Mouse (Mus musculus) embryo, embryonic 10 days (tissue): ENCODE measurements at regions not wholly inside any gene's neighbourhood (a gene's known extent, or its start where the extent isn't known, plus 50 kb on each side); places are given as distances from the start of the nearest gene placed in this dataset.
"Not testable (repeated sequence)": the region's sequence is repeated elsewhere in the genome, so short reads cannot be mapped to it uniquely, and the experiment has no call there.

Experiments
- DNase-seq: peaks from one replicate; pipeline ENCODE4 v3.0.0-alpha.2; 2015; ENCODE audit warnings: low spot score

DNA sequence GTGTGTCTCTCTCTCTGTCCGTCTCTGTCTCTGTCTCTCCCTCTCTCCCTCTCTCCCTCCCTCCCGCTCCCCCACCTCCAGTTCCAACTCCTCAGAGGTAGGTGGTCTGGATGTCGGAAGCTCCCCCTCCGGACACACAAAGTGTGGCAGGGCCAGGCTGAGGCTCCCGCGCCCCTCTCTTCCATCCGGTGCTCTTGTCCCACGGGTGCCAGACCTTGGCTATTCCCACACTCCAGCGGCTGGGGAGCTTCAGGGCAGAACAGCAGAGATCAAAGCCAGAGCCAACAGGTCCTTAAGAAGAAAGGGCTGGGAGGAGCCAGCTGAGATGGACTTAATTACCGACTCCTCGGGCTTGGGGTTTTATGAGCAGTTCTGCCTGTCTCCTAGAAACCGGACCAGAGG, 101.1 kb upstream of the Med13l start:
- DNase-seq = peak; percentile 79

DNA sequence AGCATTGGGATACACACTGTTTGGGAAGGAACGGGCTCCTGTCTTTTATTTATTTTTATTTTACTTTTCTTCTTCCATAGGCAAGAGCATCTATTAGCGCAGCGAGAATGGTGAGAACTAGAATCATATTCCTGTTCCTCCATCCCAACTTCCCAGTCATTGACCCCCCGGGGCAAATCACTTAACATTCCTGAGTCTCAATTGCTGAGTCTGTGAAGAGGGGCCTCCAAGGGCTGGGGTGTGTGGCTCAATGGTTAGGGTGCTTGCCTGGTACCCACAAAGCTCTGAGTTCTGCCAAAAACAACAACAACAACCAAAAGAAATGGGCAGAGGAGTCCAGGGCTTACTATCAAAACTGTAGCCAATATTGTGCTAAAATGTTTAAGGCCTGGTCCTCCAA, 98.5 kb upstream of the Med13l start:
- peak; percentile 42 for DNase-seq

DNA sequence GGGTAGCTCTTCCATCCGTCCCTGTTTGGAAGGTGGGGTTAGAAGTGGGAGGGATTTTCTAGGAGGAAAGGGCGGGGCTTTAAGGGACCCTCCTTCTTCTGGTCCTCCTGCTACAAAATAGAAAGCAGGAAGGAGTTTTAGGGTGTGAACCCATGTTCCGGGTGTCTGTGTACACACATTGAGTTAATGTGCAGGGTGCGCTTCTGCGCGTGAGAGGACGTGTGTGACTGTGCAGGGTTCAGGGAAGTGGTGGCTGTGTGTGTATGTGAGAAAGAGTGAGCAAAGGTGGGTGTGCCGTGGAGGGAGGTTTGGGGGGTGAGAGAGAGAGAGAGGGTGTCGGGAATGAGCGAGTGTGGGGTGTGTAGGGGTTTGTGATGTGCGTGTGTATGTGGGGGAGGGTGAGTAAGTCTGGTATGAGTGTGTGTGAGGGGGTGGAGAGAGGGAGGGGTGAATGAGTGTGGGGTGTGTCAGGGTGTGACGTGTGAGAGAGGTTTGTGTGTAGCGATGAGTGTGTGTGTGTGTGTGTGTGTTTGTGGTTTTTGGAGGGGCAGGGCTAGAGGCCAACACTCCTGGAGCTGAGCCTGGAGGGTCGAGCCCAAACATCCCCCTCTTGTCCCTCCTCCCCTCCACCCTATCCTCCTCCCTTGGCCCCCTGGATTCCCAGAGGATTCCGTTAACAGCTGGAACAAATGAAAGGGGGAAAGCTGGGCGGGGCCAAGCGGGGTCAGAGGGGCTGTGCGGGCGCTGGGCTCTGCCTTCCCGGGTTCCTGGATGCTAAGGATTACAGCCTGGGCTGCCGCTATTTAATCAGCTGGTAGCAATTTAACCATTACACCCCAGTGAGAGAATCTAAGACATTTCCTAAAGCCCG, 95.3 kb upstream of the Med13l start:
- DNase-seq = peak; percentile 86

DNA sequence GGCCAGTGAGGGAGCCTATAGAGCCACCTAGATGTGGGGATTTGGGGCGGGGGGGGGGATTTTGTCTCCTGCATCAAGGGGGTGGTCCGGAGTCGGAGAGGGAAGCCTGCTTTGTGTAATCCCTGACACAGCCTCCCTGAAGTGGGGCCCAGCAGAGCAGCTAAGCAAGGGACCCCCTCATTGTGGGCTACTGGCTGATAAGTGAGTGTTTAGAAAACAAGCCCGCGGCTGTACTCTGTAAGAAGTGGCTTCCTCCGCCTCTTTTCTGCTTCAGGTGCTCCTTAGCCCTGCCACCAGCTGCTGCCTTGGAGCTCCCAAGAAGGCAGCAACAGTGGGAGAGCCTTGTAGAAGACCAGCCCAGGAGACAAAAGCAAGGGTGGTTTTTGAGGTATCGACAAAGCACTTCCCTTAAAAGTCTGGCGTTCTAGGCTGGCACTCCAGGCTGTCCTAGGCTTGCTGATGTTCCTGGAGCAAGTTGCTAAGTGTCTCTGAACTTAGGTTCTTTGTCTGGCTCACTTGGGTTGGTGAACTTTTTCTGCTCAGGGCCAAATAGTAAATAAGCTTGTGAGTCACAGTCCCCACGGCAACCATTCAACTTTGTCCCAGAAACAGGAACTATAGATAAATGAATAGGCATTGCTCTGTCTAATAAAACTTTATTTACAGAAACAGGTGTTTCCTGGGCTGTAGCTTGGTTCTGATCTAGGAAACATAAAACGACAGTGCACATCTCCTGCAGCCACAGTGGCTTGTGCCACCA, 94.3 kb upstream of the Med13l start:
- peak; percentile 49 for DNase-seq

DNA sequence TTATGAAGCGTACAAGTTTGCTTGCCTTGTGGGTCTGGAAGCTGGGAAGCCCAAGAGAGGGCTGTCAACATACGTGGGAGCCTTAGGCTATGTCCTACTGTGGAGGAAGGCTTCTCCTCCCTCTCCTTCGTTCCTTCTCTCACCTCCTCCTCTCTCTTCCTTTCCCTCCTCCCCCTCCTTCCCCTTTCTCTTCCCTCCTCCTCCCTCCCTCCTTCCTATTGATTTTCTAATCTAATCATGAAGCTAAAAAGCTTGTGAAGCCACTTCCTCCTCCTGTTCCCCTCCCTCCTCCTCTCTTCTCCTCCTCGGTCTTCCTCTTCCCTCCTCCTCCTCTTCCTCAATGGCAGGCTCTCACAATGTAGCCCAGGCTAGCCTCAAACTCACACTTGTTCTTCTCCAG, 91.7 kb upstream of the Med13l start:
- no peak for DNase-seq

DNA sequence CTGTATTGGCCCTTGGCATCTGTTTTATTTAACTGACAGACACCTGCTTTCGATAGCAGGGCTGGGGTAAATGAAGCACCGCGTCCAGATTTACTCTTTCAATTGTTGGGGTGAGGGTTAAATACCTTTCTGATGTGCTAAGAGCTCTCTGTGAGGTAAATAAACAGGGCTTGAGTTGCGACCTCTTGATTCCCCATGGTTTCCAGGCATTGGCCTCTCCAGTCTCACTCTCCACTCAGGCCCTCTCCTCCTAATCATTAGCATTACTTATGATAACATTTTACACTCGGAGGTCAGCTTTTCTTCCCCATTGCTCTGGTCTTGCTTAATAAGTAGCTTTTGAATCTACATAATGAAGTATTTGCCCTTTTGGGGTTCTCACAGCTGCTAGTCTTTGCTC, 88.9 kb upstream of the Med13l start:
- no peak for DNase-seq

DNA sequence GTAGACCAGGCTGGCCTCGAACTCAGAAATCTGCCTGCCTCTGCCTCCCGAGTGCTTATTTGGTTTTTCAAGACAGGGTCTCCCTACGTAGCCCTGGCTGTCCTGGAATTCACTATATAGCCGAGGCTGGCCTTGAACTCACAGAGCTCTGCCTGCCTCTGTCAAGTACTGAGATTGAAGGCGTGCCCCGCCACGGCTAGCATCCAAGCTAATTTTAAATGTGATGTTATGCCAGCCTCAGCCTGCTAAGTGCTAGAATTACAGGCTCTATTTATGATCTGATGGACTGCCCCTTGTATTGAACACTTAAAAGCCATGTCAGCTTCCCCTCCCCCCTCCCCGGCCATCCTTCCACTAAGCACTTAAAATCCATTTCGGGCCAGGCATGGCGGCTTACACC, 88.2 kb upstream of the Med13l start:
- no peak for DNase-seq

DNA sequence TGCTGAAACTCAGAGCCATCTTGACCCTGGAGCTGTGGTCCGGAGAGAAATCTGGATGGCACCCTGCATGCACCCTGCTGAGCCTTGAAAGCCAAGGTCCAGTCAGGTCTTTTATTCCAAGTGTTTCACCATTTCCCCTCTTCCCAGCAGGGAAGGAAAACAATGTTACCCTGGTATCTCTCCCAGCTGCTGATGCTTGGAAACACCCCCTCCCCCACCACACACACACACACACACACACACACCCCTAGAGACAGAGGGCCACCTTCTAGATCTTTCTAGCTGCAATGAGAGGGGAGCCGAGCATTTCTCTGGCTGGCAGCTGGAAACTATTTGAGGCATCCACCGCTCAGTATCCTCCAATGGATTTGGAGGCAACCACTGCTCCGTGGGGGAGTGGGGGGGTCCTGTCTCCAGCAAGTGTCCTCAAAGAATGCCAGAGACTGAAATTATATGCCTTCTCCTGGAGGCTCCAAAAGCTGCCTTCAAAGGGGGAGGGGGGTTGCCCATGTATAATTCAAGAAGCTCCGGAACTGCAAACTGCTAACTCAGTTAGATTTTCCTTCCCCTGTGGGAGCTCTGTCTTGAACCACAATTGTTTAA, 87.2 kb upstream of the Med13l start:
- peak; percentile 25 for DNase-seq

DNA sequence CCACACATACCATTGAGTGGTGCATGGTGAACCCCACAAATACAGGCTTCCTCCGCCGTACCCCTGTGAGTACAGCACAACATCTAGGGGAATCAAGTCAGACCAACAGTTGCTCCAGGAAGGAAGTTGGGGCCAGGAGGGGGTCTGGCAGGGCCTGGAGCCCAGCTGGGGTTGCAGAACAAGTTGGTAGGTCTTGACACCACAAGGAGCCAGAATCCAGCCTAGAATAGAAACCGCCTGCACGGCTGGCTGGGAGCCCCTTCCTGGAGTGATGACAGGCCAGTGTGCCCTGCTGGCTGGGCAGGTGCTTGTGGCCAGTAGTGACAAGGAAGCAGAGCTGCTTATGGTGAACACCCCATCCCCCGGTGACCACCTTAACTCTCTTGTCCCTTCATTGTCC, 83.9 kb upstream of the Med13l start:
- no peak for DNase-seq

DNA sequence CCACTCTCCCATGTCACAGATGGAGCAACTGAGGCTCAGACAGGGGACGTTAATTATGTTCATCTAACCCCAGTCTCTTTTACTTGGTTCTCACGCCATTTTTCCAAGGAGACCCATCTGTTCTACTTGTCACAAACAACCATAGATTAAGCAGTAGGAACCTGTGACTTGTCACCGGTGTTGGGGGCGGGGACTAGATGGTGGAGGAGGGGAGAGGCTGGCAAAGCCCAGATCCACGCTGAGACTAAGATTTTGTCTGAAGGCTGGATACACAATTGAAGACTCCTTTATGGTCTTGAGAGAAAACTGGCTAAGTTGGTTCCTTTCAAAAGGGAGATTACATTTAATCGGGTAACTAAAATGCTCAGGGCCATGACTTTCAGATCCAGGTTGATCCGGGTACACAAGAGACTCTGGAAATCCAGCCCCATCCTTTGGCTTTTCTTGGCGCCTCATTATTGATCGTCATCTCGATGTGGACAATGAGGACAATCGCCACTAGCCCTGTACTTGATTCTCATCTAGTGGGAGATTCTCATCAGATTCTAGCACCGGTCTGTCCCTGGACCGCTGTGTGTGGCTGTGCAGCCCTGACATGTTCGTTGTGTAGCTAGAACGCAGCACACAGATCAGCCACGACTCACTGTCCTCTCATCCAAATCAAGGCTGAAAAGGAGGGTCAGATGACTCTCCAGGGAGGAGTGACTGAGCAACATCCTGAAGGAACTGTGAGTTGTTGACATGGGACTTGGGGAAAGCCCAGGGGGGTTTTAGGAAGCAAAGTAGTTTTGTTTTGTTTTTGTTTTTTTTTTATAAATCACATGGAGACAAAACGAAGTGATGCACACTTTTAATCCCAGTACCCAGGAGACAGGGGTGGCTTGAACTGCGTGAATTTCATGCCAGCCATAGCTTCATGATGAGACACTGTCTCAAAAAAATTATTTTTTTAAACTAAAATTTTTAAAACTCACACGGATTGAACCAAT, 83.1 kb upstream of the Med13l start:
- DNase-seq = peak; percentile 33

DNA sequence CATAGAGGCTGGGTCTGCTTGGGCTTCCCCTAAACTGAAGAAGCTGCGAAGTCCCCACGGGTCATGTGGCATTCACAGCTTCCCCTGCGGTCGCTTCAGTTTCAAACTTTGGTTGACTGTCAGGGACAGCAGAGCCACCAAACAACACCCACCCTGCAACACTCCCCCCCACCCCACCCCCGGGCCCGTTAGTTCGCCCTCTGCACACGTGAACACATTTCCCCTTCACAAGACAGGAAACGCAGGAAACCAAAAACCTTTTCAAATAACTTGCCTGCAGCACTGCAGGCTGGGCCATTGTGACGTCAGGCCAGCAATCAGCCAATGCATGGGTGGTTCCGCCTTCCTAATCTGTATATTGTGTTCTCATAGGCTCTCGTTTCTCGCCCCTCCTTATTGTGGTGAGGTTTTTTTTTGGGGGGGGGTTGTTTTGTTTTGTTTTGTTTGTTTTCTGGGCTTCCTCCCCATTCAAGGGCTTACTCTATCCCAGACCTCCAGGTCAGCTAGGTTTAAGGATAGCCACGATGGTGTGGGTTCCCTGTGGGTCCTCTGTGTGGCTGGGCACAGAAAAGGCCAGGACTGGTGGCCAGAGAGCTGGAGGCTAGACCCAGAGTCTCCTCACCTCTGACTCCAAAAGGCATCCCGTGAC, 82.2 kb upstream of the Med13l start:
- DNase-seq = peak; percentile 94

DNA sequence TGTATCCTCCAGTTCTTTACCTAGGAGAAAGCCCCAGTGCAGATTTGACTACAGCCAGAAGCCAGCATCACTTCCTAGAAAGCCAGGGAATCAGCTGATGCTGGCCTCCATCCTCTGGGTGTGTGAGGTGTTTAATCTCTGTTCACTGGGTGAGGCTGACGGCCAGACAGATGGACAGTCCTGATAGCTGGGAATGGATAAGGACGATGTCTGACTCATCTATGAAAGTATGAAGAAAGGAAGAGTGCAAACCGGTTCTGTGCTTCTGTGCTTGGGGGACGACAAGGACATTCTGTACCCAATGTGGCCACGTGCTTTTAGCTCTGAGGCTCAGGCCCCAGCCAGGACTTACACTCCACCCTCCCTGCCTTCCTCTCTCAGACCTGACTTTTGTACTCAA, 80.5 kb upstream of the Med13l start:
- DNase-seq = no peak

DNA sequence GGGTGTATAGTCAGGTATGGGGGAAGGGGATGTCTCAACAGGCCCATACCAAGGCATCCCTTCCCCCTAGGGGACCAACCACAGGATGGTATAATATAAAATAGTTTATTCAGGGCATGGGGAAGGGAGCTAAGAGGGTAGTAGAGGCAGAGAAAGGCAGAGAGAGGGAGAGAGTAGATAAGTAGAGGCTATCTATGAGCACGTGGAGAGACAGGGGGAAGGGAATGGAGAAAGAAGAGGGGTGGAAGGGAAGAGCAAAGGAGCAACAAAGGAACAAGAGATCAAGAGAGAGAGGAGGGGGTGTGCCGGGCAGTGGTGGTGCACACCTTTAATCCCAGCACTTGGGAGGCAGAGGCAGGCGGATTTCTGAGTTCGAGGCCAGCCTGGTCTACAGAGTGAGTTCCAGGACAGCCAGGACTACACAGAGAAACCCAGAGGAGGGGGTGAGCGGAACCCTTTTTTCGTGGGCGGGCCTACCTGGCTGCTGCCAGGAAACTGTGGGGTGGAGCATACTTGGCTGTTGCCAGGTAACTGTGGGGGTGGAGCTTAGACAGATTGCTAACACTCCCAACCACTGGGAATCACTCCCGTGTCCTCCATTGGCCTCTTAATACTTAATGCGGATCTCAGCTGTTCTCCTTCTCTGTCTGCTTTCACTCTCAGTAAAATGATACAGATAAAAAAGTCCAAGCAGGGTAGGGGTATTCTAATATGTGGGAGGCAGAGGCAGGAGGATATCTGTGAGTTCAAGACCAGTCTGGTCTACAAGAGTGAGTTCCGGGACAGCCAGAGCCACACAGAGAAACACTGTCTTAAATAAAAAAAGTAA, 79.3 kb upstream of the Med13l start:
- no peak for DNase-seq

DNA sequence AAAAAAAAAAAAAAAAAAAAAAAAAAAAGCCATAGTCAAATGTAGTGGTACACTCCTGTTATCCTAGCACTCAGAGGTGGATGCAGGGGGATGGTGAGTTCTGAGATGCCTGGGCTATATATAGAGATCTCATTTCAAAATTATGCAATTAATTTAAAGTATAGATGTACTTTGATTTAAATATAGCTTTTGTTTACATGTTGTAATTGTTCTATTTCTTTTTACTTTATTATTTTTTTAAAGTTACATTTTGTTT, 78.8 kb upstream of the Med13l start:
- DNase-seq = no peak

DNA sequence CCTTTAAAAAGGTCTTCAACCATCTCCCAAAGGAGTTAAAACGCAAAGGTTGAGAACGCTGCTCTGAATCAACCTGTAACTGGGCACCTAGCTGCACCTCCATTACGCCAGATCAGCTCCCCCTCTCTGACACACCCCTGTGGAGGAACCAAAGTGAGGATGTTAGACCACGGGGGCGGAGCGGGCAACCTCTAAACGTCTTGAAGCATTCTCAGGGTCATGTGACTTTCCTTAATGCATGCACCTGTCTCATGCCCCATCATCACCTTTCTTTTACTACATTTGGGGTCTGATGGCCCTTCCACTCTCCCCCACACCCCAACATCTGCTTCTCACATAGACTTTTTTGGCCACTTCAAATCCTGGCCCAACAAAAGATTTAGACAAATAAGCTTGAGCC, 77.9 kb upstream of the Med13l start:
- no peak for DNase-seq

DNA sequence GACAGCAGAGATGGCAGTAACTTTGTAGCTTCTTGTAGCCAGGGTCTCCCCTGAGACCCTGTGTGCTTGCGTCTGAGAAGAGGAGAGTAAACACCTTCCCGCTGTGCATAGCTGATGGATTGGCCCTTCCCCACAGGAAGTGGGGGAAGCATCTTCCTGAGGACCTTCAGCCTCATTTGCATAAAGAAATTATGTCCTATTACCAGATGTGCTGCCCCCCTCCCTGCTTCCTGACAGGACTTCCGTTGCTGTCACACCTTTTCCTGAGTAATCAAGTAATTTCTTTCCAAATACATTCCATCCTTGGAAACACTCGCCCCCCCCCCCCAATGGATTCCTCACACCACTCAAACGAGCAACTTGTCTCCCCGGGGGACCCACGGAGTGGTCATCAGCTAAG, 77.5 kb upstream of the Med13l start:
- peak; percentile 35 for DNase-seq

DNA sequence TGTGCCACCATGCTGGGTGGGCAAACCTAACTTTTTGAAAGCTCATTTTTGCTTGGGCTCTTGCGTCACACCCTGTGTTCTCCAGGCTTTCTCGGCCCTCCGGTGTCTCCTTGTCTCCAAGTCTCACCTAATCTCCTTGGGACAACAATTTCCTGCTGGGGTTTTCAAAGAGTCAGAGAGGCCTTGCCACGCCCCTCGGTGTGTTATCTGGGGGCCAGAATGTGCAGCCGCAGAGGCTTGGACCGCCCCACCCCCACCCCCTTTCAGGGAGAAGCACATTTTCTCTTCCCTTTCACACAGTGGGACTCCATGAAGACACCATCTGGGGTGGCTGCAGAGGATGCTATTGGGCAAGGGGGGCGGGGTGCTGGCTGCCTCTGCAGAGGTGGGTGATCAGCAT, 76.9 kb upstream of the Med13l start:
- DNase-seq = peak; percentile 52

DNA sequence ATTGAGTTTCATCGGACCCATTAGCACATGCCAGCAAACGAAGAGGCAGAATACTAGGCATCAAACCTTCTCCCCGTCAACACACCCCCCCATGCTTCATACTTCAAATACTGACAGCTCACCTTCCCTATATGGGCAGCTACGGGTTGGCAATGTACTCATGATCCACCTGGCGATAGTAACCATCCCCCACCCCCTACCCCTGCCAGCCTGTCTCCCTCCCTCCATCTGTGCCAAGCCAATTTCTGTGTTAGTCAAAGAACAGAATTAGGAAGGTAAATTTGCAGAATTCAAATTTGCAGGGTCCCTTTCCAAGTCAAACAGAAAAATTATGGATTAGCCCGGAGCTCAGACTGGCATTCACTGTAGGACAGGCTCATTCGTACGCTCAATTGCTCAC, 75.3 kb upstream of the Med13l start:
- DNase-seq = no peak

DNA sequence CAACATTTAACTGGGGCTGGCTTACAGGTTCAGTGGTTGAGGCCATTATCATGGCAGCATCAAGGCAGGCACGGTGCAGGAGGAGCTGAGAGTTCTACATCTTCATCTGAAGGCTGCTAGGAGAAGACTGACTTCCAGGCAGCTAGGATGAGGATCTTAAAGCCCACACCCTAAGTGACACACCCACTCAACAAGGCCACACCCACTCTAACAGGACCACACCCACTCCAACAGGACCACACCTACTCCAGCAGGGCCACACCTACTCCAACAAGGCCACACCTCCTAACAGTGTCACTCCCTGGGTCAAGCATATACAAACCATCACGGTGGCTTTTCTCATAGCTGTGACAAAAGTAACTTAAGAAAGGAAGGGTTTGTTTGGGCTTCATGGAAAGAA, 68.0 kb upstream of the Med13l start:
- not testable (repeated sequence) for DNase-seq

DNA sequence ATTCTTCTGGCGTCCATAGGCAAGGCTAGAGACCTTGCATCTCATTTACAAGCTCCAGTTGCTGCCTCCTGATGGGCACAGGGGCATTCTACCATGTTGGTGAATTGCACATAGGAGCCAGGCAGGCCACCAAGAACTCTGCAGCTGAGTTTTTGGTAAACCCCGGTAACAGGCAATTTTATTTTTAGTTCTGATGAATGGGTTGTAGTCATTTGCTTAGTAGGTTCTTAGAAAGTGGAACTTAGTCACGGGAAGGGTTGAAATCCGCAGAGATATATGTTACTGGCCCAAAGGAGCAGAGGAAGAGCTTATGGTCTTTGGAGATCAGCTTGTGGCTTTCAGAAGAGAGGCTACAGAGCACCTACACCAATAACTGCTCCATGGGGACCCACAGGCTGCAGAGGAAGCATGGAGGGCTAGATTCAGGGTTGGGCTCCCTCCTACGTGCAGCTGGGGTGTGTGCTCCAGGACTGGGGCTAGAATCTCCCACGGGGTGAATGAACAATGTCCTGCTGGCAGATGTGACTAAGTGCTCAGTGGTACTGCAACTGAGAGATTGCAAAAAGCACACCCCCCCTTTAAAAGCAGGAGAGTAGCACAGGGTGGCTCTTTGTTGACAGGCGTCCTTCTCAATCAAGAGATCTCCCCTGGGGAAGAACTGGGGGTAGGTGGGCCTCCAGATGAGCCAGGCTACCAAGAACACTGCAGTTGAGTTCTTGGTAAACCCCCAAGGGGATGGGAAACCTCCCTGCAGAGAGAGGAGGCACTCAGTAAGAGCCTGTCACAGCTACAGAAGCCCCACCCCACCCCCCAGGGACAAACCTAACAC, 65.6 kb upstream of the Med13l start:
- DNase-seq = no peak
